Mouse (Mus musculus): ENCODE measurements around the gene Cldn7. TPM values are rescaled to one million over a fixed set of nuclear protein-coding genes. Genes with fewer than 3 reads are reported as not detected.

Cldn7 gene
- total and polyA plus RNA-seq, 2 experiments from 2014 or later: 0.18 TPM; not detected in 1

- peaks cover 22% of the 10 kb centered on the region for H3K4me1 ChIP-seq (ENCODE audit: insufficient read depth, low read length)
- 92% methylated on average over 27 of the region's 27 CpGs for WGBS
- H3K4me3 ChIP-seq (ENCODE audit: low read length): no peak overlapping the region
- H3K9ac ChIP-seq (replicated peaks; ENCODE audit: low read length): no peak overlapping the region
- H3K9me3 ChIP-seq (ENCODE audit: low read length): no peaks in the 10 kb centered on the region
- H3K4me2 ChIP-seq (ENCODE audit: low read depth, low read length): no peak overlapping the region
- DNase-seq (ENCODE audit: low spot score) (no peak), ATAC-seq (no peak)
- H3K27ac ChIP-seq: no peak overlapping the region
- peaks cover 12% of the 10 kb centered on the region; the same call in 1 of the 2 replicates for H3K36me3 ChIP-seq (ENCODE audit: insufficient read depth, low read length)
- TF ChIP-seq CTCF (IDR thresholded peaks at IDR 0.05; ENCODE audit: low read depth): peak; percentile 44
- H3K27me3 ChIP-seq (ENCODE audit: insufficient read depth, low read length): no peaks in the 10 kb centered on the region
These were observed 34.2 kb downstream of the Cldn7 start for GRCm38 (mm10) chr11:69998567-69999491.

- Histone ChIP-seq H3K4me2 (ENCODE audit: low read depth, low read length) (peak overlapping the region; percentile 92; the same call in 1 of the 2 replicates), H3K9ac (replicated peaks; ENCODE audit: low read length) (no peak overlapping the region)
- WGBS: 86% methylated on average over 8 of the region's 8 CpGs
These were observed 35.1 kb downstream of the Cldn7 start for GRCm38 (mm10) chr11:69999666-70000065.

GRCm38 (mm10) chr11:70000396-70000898, 35.9 kb downstream of the Cldn7 start, which contains the start of gene Dvl2:
Dvl2 (plus strand) TSS chr11:70000595.
- peak; percentile 78 for ATAC-seq
- Histone ChIP-seq H3K27ac (peak within 1 kb of the TSS; percentile 88), H3K9ac (replicated peaks; ENCODE audit: low read length) (peak within 1 kb of the TSS; percentile 77), H3K4me2 (ENCODE audit: low read depth, low read length) (peak within 1 kb of the TSS; percentile 92), H3K4me3 (ENCODE audit: low read length) (peak within 1 kb of the TSS; percentile 67), H3K9me3 (ENCODE audit: low read length) (no peaks in the 10 kb centered on the region), H3K36me3 (ENCODE audit: insufficient read depth, low read length) (peaks cover 20% of the 10 kb centered on the region; the same call in 1 of the 2 replicates), H3K4me1 (ENCODE audit: insufficient read depth, low read length) (peaks cover 22% of the 10 kb centered on the region), H3K27me3 (ENCODE audit: insufficient read depth, low read length) (no peaks in the 10 kb centered on the region)
- no peak for TF ChIP-seq CTCF (IDR thresholded peaks at IDR 0.05; ENCODE audit: low read depth)
- 2% methylated on average over 47 of the region's 48 CpGs for WGBS
- peak; percentile 98 for DNase-seq (ENCODE audit: low spot score)

More at GRCm38 (mm10) chr11:69999666-70000065, 35.1 kb downstream of the Cldn7 start:
- peaks cover 12% of the 10 kb centered on the region; the same call in 1 of the 2 replicates for H3K36me3 ChIP-seq (ENCODE audit: insufficient read depth, low read length)
- no peak overlapping the region for H3K4me3 ChIP-seq (ENCODE audit: low read length)
- no peak for TF ChIP-seq CTCF (IDR thresholded peaks at IDR 0.05; ENCODE audit: low read depth)
- ATAC-seq (no peak), DNase-seq (ENCODE audit: low spot score) (no peak)
- no peaks in the 10 kb centered on the region for H3K27me3 ChIP-seq (ENCODE audit: insufficient read depth, low read length)
- H3K9me3 ChIP-seq (ENCODE audit: low read length): no peaks in the 10 kb centered on the region
- peak overlapping the region; percentile 88; the same call in 1 of the 2 replicates for H3K27ac ChIP-seq
- peaks cover 22% of the 10 kb centered on the region for H3K4me1 ChIP-seq (ENCODE audit: insufficient read depth, low read length)

- DNase-seq (ENCODE audit: low spot score): no peak
- Histone ChIP-seq H3K4me2 (ENCODE audit: low read depth, low read length) (peak overlapping the region; percentile 92), H3K4me1 (ENCODE audit: insufficient read depth, low read length) (peaks cover 22% of the 10 kb centered on the region), H3K9ac (replicated peaks; ENCODE audit: low read length) (peak overlapping the region; percentile 77), H3K27me3 (ENCODE audit: insufficient read depth, low read length) (no peaks in the 10 kb centered on the region), H3K27ac (peak overlapping the region; percentile 88), H3K36me3 (ENCODE audit: insufficient read depth, low read length) (peaks cover 24% of the 10 kb centered on the region; the same call in 1 of the 2 replicates), H3K9me3 (ENCODE audit: low read length) (no peaks in the 10 kb centered on the region), H3K4me3 (ENCODE audit: low read length) (peak overlapping the region; percentile 67)
- WGBS: 15% methylated on average over 8 of the region's 8 CpGs
- TF ChIP-seq CTCF (IDR thresholded peaks at IDR 0.05; ENCODE audit: low read depth): no peak
- ATAC-seq: no peak
These were observed 36.6 kb downstream of the Cldn7 start for GRCm38 (mm10) chr11:70001159-70001558.

GRCm38 (mm10) chr11:70001865-70002264, 37.3 kb downstream of the Cldn7 start:
- no peaks in the 10 kb centered on the region for H3K27me3 ChIP-seq (ENCODE audit: insufficient read depth, low read length)
- ATAC-seq (no peak), DNase-seq (ENCODE audit: low spot score) (peak; percentile 77)
- H3K9me3 ChIP-seq (ENCODE audit: low read length): no peaks in the 10 kb centered on the region
- H3K36me3 ChIP-seq (ENCODE audit: insufficient read depth, low read length): peaks cover 31% of the 10 kb centered on the region
- no peak overlapping the region for H3K9ac ChIP-seq (replicated peaks; ENCODE audit: low read length)
- peak overlapping the region; percentile 67 for H3K4me3 ChIP-seq (ENCODE audit: low read length)
- no peak overlapping the region for H3K27ac ChIP-seq
- peak; percentile 76 for TF ChIP-seq CTCF (IDR thresholded peaks at IDR 0.05; ENCODE audit: low read depth)
- peaks cover 22% of the 10 kb centered on the region for H3K4me1 ChIP-seq (ENCODE audit: insufficient read depth, low read length)
- H3K4me2 ChIP-seq (ENCODE audit: low read depth, low read length): peak overlapping the region; percentile 92

GRCm38 (mm10) chr11:70002471-70002870, 37.9 kb downstream of the Cldn7 start:
- Histone ChIP-seq H3K27ac (no peak overlapping the region), H3K36me3 (ENCODE audit: insufficient read depth, low read length) (peaks cover 37% of the 10 kb centered on the region), H3K9ac (replicated peaks; ENCODE audit: low read length) (no peak overlapping the region), H3K4me1 (ENCODE audit: insufficient read depth, low read length) (peaks cover 22% of the 10 kb centered on the region), H3K9me3 (ENCODE audit: low read length) (no peaks in the 10 kb centered on the region), H3K4me3 (ENCODE audit: low read length) (peak overlapping the region; percentile 67), H3K27me3 (ENCODE audit: insufficient read depth, low read length) (no peaks in the 10 kb centered on the region), H3K4me2 (ENCODE audit: low read depth, low read length) (peak overlapping the region; percentile 92)
- 96% methylated on average over 2 of the region's 2 CpGs for WGBS
- DNase-seq (ENCODE audit: low spot score) (no peak), ATAC-seq (no peak)
- TF ChIP-seq CTCF (IDR thresholded peaks at IDR 0.05; ENCODE audit: low read depth): no peak
